Mouse (Mus musculus) embryonic stem cell, embryonic (primary cell): ENCODE data around the gene Gm20388.

ENCODE experiments used
- CTCF ChIA-PET, 4 experiments: fragments of 300-600 bp in 2 of 4; fragments of 350-600 bp in 2 of 4; sonication (Branson Sonifier 250); formaldehyde crosslinking; loops; one replicate each; lab custom pipeline; 2022; ENCODE audit warnings: inconsistent platforms in 2 of 4; lab: Charles Lee
- POLR2A ChIA-PET, 4 experiments: fragments of 300-600 bp in 2 of 4; fragments of 350-600 bp in 2 of 4; sonication (Branson Sonifier 250); formaldehyde crosslinking; loops; one replicate each; lab custom pipeline; 2022; ENCODE audit warnings: antibody characterized with exemption in 4 of 4, inconsistent platforms in 1 of 4; lab: Charles Lee

Gm20388 gene

GRCm38 (mm10) chr8:123854733-123855475 is 3944.3 kb downstream of the Gm20388 start:
- ChIA-PET POLR2A (interaction anchor here in 2 of 4 experiments (0.6 to 2.5 kb wide), 6 partner anchors 8 to 580 kb away, joined by 3 to 7 read pairs (median 4); no protein-coding TSS in a partner anchor), CTCF (interaction anchor here in 2 of 4 experiments (0.6 to 1.2 kb wide), 3 partner anchors 19 to 57 kb away, joined by 3 read pairs; no protein-coding TSS in a partner anchor)

DNA sequence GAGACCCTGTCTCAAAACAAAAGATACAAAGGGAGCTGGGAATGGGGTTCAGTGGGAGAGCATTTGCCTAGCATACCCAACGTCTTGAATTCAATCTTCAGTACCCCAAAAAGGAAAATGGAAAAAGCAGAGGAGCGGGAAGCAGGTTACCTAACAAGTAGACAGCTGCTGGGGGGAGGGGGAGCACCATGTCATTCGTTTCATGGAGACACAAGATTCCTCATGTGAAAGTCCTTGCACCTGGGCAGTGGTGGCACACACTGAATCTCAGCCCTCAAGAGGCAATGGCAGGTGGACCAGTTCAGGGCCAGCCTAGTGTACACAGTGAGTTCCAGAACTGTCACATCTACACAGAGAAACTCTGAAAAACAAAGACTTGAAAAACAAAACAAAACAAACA is 3946.7 kb downstream of the Gm20388 start:
- POLR2A ChIA-PET: interaction anchor here in 2 of 4 experiments (1.1 to 3.7 kb wide), 4 partner anchors 9 to 48 kb away, joined by 3 to 25 read pairs (median 13); no protein-coding TSS in a partner anchor
- CTCF ChIA-PET: interaction anchor here in 2 of 4 experiments (1.0 to 1.5 kb wide), 2 partner anchors 22 kb away, joined by 3 to 4 read pairs; no protein-coding TSS in a partner anchor

GRCm38 (mm10) chr8:123858574-123858940 is 3947.9 kb downstream of the Gm20388 start:
- ChIA-PET POLR2A (interaction anchor here in 3 of 4 experiments (0.5 to 3.7 kb wide), 19 partner anchors 9 to 513 kb away, joined by 3 to 25 read pairs (median 4); partner anchors contain the start of gene Abcb10 (in 1 of the 3)), CTCF (interaction anchor here (0.6 to 1.9 kb wide), 9 partner anchors 12 to 230 kb away, joined by 3 to 14 read pairs (median 3); no protein-coding TSS in a partner anchor)

- ChIA-PET POLR2A (interaction anchor here in 3 of 4 experiments (0.5 to 3.7 kb wide), 22 partner anchors 10 to 513 kb away, joined by 3 to 25 read pairs (median 4); partner anchors contain the start of gene Abcb10 (in 1 of the 3)), CTCF (interaction anchor here (0.6 to 1.9 kb wide), 12 partner anchors 10 to 231 kb away, joined by 3 to 14 read pairs (median 3); no protein-coding TSS in a partner anchor)
Observed at GRCm38 (mm10) chr8:123858941-123859647, 3948.5 kb downstream of the Gm20388 start.

DNA sequence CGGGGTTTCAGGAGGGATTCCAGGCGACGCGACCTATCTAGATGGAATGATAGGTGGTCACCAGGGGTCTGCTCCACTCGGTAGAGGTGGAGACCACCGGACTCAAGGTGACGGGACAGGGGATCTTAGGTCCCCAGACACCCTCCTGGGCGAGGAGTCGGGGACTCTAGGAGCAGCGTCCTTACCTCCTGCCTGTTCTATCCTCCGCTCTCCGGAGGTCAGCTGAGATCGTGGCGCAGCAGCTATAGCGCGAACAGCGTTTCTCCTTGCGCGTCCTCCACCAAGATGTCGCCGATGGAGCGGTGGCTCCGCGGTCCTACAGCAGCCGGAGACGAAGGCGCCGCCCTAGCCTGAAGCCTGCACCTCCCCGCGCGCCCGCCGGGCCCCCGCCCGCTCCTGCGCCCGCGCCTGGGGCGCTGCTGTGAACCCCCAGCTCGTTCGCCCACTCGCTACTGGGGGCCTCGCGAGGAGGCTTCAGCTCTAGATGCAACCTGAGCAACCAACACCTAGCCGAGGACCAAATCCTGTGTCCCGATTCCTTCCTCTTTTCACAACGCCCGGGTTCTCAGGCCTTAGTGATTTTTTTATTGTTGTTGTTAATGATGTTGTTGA is 3949.1 kb downstream of the Gm20388 start, which contains the start of gene Ccsap:
Ccsap (minus strand) TSS at position 562 of the 612 bp plus-strand sequence.
- POLR2A ChIA-PET: interaction anchor here in 3 of 4 experiments (0.5 to 3.7 kb wide), 13 partner anchors 10 to 156 kb away, joined by 3 to 25 read pairs (median 4); partner anchors contain the start of gene Abcb10 (in 1 of the 3)
- CTCF ChIA-PET: interaction anchor here in 2 of 4 experiments (0.9 to 1.9 kb wide), 7 partner anchors 11 to 232 kb away, joined by 3 to 14 read pairs (median 4); no protein-coding TSS in a partner anchor

DNA sequence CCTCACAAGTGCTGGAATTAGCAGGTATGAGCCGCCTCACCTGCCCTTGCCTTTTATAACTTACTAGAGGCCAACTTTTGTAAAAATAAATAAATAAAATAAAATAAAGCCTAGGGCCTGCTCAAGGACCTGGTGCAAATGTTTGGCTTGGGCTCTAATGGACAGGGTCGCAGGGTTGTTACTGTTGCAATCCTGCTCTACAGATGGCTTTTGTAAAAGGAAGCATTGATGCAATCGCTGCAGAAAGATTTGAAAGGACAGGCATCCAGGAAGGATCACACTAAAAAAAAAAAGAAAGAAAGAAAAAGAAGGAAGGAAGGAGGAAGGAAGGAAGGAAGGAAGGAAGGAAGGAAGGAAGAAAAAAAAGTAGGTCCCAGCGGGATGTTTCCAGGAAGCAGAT is 3949.7 kb downstream of the Gm20388 start:
- ChIA-PET CTCF (interaction anchor here in 2 of 4 experiments (1.2 to 1.5 kb wide), 2 partner anchors 11 to 232 kb away, joined by 4 read pairs; no protein-coding TSS in a partner anchor), POLR2A (interaction anchor here in 2 of 4 experiments (0.5 to 3.7 kb wide), 8 partner anchors 11 to 99 kb away, joined by 3 to 21 read pairs (median 7); no protein-coding TSS in a partner anchor)

DNA sequence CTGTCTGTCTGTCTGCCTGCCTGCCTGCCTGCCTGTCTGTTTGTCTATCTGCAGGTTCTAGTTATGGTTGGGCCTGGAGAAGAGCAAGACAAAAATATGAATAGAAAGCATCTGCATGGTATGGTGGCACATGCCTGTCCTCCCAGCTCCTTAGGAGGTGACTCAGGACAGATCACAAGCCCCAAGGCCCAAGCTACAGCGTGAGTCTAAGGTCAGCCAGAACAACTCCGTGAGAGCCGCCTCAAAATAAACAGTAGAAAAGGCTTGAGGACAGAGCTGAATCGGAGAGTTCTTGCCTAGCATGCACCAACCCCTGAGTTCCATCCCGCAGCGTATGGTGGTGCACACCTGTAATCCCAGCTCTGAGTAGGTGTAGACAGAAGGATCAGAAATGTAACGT is 3955.1 kb downstream of the Gm20388 start:
- ChIA-PET POLR2A (interaction anchor here in 3 of 4 experiments (0.6 to 0.7 kb wide), 4 partner anchors 18 to 39 kb away, joined by 3 to 7 read pairs (median 3); no protein-coding TSS in a partner anchor), CTCF (no interaction called here)

DNA sequence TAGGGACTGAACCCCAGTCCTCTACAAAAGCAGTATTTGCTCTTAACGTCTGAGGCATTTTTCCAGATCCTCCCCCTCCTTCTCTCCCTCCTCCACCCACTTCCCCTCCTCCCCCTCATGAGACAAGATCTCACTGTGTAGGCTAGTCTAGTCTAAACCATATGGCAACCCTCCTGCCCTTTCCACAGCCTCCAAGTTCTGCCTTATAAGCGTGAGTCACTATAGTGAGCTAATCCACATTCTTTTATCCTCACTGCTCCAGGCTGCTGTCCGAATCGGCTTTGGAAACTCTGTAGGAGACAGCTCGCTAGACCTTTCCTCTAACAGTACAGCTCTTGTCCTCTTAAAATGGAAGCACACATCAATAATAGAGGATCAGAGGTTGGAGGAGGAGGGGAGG is 3956.3 kb downstream of the Gm20388 start:
- ChIA-PET POLR2A (interaction anchor here in 1 of 4 experiments (1.0 kb wide), 1 partner anchor 9 kb away, joined by 3 read pairs; no protein-coding TSS in a partner anchor), CTCF (interaction anchor here in 2 of 4 experiments (0.6 to 0.8 kb wide), 2 partner anchors 215 to 406 kb away, joined by 3 read pairs; no protein-coding TSS in a partner anchor)

- ChIA-PET CTCF (interaction anchor here in 3 of 4 experiments (0.6 to 1.4 kb wide), 5 partner anchors 9 to 74 kb away, joined by 3 to 6 read pairs (median 3); no protein-coding TSS in a partner anchor), POLR2A (interaction anchor here in 1 of 4 experiments (1.2 to 2.7 kb wide), 4 partner anchors 12 to 244 kb away, joined by 3 to 10 read pairs (median 3); partner anchors contain the start of genes Acta1 and Ccsap)
Observed at GRCm38 (mm10) chr8:123872048-123872447, 3961.4 kb downstream of the Gm20388 start.

DNA sequence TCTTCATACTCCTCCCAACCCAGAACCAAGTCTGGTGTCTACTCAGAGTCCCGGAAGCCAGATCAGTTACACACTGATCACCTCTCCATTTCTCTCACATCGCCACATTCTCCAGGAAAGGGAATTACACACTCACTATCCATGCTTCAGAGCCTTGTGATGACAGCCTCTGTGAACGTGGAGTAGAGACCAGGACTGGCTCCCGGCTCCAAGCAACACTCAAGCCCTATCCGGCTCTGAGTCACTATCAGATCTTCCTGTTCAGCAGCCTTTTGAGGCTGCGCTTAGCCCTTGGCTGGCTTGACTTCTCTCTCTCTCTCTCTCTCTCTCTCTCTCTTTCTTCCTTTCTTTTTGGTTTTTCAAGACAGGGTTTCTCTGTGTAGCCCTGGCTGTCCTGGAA is 3962.7 kb downstream of the Gm20388 start:
- ChIA-PET POLR2A (interaction anchor here in 1 of 4 experiments (2.7 kb wide), 1 partner anchor 13 kb away, joined by 10 read pairs; the partner anchor contains the start of gene Ccsap), CTCF (interaction anchor here in 3 of 4 experiments (0.7 to 1.1 kb wide), 3 partner anchors 21 to 93 kb away, joined by 3 to 4 read pairs (median 4); partner anchors contain the start of gene Acta1 (in 1 of the 3))

- ChIA-PET CTCF (interaction anchor here in 2 of 4 experiments (0.7 kb wide), 2 partner anchors 9 to 447 kb away, joined by 3 read pairs; no protein-coding TSS in a partner anchor), POLR2A (no interaction called here)
Observed at GRCm38 (mm10) chr8:123874324-123874723, 3963.7 kb downstream of the Gm20388 start.

DNA sequence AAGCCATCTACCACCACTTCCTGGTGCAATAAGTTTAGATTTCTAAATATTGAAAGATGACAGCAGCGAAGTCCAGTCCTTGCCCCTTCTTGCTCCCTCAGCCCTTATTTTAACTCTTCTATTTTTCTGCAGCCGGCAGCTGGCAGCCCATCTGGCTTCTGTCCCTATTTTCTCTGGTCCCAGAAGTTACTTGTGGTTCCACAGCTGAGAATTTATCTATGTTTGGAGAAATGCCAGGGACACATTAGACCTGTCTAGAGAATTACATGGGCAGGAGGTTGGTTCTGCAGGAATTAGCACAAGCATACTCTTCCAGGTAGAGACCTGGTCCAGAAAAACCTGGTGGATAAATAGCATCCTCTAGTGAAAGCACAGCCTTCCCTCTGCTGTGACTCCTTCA is 3967.2 kb downstream of the Gm20388 start:
- ChIA-PET CTCF (interaction anchor here in 2 of 4 experiments (1.0 to 1.5 kb wide), 2 partner anchors 42 to 55 kb away, joined by 3 read pairs; no protein-coding TSS in a partner anchor), POLR2A (no interaction called here)

GRCm38 (mm10) chr8:123880271-123880670 is 3969.6 kb downstream of the Gm20388 start:
- ChIA-PET CTCF (interaction anchor here (0.7 to 1.5 kb wide), 4 partner anchors 47 to 117 kb away, joined by 3 to 4 read pairs (median 3); no protein-coding TSS in a partner anchor), POLR2A (no interaction called here)

DNA sequence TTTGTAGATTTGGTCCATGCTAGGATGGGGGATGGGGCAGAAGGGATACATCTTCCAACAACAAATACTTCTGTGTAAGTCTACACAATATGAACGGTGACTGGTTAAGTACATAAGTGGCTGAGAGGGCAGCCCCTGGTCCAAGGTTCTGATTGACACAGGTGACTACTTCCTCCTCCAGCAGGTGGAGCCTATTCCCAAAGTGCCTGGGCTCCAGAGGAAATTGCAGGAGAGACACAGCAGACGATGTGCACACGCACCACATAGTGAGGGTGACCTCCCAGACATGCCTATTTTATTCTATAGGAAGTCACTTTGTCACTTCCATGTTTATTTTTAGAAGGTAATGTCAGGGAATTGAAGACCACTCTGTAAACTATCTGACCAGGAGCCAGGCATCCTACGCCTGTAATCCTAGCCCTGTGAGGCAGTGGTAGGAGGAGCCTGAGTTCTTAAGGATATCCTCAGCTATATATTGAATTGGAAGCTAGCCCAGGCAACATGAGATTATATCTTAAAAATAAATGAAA is 3970.2 kb downstream of the Gm20388 start:
- CTCF ChIA-PET: interaction anchor here in 1 of 4 experiments (0.6 to 0.9 kb wide), 2 partner anchors 71 to 106 kb away, joined by 3 read pairs; no protein-coding TSS in a partner anchor
- POLR2A ChIA-PET: no interaction called here

DNA sequence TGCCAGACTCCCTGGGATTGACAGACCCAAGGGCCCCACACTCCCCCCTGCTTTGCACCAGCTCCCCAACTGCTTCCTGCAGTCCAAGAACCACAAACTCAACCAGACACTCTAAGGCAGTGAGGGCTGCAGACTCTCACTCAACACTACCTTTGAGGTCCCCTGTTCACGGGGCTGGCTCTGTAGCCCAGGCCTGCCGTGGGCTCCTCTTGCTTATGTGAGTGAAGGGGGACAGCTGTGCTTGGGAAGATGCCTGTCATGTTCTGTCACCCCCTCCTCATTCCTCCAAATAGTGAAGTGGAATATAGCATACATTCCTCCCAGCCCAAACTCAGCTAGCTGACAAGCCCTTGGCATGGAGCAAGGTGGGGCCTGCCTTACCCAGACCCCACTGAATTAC is 3971.8 kb downstream of the Gm20388 start:
- ChIA-PET CTCF (no interaction called here), POLR2A (interaction anchor here in 1 of 4 experiments (1.0 to 1.8 kb wide), 3 partner anchors 13 to 96 kb away, joined by 3 to 4 read pairs (median 3); partner anchors contain the start of gene Ccsap)

- ChIA-PET POLR2A (interaction anchor here in 1 of 4 experiments (1.1 to 1.8 kb wide), 3 partner anchors 12 to 60 kb away, joined by 3 to 4 read pairs (median 3); partner anchors contain the start of gene Ccsap), CTCF (no interaction called here)
Observed at GRCm38 (mm10) chr8:123883094-123883493, 3972.5 kb downstream of the Gm20388 start.
